Mouse (Mus musculus) forebrain, embryonic 11.5 days (tissue): ENCODE data around the gene Prg4. TPM values are rescaled to one million over a fixed set of nuclear protein-coding genes. Genes with fewer than 3 reads are reported as not detected.

Experiments
- polyA plus RNA-seq: library from polyadenylated mRNA; unstranded; fragments of >200 nt; fragmentation: Nextera tagmentation; extraction: Ambion mirVana; gene quantifications from 2 replicates; pipeline ENCODE4 v1.2.1, GENCODE M21; 2014

Gene Prg4
- polyA plus RNA-seq, 1 experiment from 2014 or later: 0.73 TPM

Other genes with a start within 250 kb of the Prg4 start
- gene Pdc, start 146.7 kb downstream of the Prg4 start, polyA plus RNA-seq: 0.40 TPM in 1 of 2 replicates, not detected in the other
- 183 and 191 TPM in 2 replicates for gene Tpr, start 73.3 kb downstream of the Prg4 start, polyA plus RNA-seq
- 23.2 and 29.6 TPM in 2 replicates for gene Odr4, start 73.1 kb downstream of the Prg4 start, polyA plus RNA-seq